Mouse (Mus musculus) hindbrain, postnatal 0 days (tissue): ENCODE data around the gene Lat. TPM values are rescaled to one million over a fixed set of nuclear protein-coding genes. Genes with fewer than 3 reads are reported as not detected.

Source experiments
- ATAC-seq: fragments of 200-750 bp; cut with Nextera tagmentation; 2 replicates; pipeline ENCODE4 v1.8.0; 2017; ENCODE audit warnings: mild to moderate bottlenecking, moderate TSS enrichment, moderate library complexity
- DNase-seq: peaks from one replicate; pipeline ENCODE4 v3.0.0-alpha.2; 2015; ENCODE audit warnings: low spot score
- H3K27ac ChIP-seq: fragments of 300-500 bp; sonication (generic); 2 replicates; pipeline ENCODE4 v1.5.1; 2014; ENCODE audit warnings: mild to moderate bottlenecking
- H3K27me3 ChIP-seq: fragments of 300-500 bp; sonication (generic); 2 replicates; pipeline ENCODE4 v1.6.1; 2014; ENCODE audit warnings: low read length, mixed read lengths; ENCODE audit not compliant: insufficient read depth
- H3K36me3 ChIP-seq: fragments of 300-500 bp; sonication (generic); 2 replicates; pipeline ENCODE4 v1.6.1; 2014; ENCODE audit warnings: low read length, mixed read lengths; ENCODE audit not compliant: insufficient read depth
- H3K4me1 ChIP-seq: fragments of 300-500 bp; sonication (generic); 2 replicates; pipeline ENCODE4 v1.6.1; 2014; ENCODE audit warnings: antibody characterized with exemption, low read length, mixed read lengths; ENCODE audit not compliant: insufficient read depth
- H3K4me2 ChIP-seq: fragments of 300-500 bp; sonication (generic); 2 replicates; pipeline ENCODE4 v1.6.1; 2014; ENCODE audit warnings: low read depth, mild to moderate bottlenecking, low read length, moderate library complexity, mixed read lengths
- H3K4me3 ChIP-seq: fragments of 300-500 bp; sonication (generic); 2 replicates; pipeline ENCODE4 v1.5.1; 2014; ENCODE audit warnings: low read length
- H3K9ac ChIP-seq: fragments of 300-500 bp; sonication (generic); replicated peaks from 2 replicates; pipeline ENCODE4 v1.6.1; 2014; ENCODE audit warnings: mild to moderate bottlenecking, low read length, moderate library complexity, mixed read lengths
- H3K9me3 ChIP-seq: fragments of 300-500 bp; sonication (generic); 2 replicates; pipeline ENCODE4 v1.6.1; 2016; ENCODE audit warnings: low read length, mixed read lengths
- CTCF ChIP-seq: IDR thresholded peaks from 2 replicates; pipeline ENCODE4 v1.5.1; 2016; ENCODE audit warnings: antibody characterized with exemption, control low read depth, low read depth
- WGBS: fragments of 180-500 bp; shearing (Covaris S2); extraction: QIAGEN DNeasy Blood & Tissue Kit; methylation state at CpG from one replicate; pipeline ENCODE4 v1.1.7; 2014; 5-methylcytosine and 5-hydroxymethylcytosine counted together
- polyA plus RNA-seq: library from polyadenylated mRNA; unstranded; fragments of >200 nt; fragmentation: Nextera tagmentation; extraction: Ambion mirVana; gene quantifications from 2 replicates; pipeline ENCODE4 v1.2.1, GENCODE M21; 2015
- total RNA-seq: library from RNA; depleted of rRNA; stranded (reverse); fragments of >200 nt; gene quantifications from 2 replicates; pipeline ENCODE4 v1.2.3, GENCODE M21; 2014

Lat gene
- total and polyA plus RNA-seq, 2 experiments from 2014 or later = 0.37 to 0.96 TPM

DNA sequence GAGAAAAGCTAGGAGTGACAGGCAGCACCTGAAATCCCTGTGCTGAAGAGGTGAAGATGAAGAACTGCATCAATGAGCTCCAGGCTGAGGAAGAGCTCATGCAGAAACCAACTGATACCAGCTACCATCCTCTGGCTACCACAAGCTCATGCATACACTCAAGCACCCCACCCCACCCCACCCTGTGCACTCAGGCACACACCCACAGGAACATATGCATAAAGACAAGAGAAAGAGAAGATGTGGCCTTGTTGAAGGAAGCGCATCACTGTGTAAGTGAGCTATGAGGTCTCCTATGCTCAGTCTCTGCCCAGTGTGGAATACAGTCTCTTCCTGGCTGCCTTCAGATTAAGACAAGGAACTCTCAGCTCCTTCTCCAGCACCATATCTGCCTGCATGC lies 18.8 kb upstream of the Lat start:
- H3K27ac ChIP-seq = no peak overlapping the region
- 97% methylated on average over 1 of the region's 1 CpGs for WGBS
- no peak overlapping the region for H3K4me3 ChIP-seq
- no peak for TF ChIP-seq CTCF
- DNase-seq = no peak
- H3K36me3 ChIP-seq = peaks cover 21% of the 10 kb centered on the region
- H3K9ac ChIP-seq = no peak overlapping the region
- no peaks in the 10 kb centered on the region for H3K27me3 ChIP-seq
- H3K4me2 ChIP-seq = no peak overlapping the region
- H3K4me1 ChIP-seq = no peaks in the 10 kb centered on the region
- H3K9me3 ChIP-seq = no peaks in the 10 kb centered on the region
- no peak for ATAC-seq

DNA sequence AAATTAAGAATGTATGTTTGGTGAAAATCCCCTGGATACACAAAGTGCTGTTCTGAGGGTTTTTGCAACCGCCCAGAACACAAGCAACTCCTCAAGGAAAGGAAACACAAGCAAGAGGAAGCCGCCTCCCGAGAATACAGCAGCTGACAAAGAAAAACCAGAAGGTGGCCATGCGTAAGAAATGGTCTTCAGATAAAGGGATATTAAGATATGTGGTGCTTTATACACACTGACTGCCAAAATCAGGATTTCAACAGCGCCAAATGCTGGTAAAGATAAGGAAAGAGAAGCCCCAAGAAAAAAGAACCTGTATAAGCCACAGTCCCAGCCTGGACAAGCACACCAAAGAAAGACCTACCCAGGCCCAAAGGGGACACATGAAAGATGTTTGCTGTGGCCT lies 14.2 kb upstream of the Lat start:
- TF ChIP-seq CTCF = no peak
- Histone ChIP-seq H3K27me3 (no peaks in the 10 kb centered on the region), H3K9ac (no peak overlapping the region), H3K36me3 (peaks cover 8% of the 10 kb centered on the region; the same call in 1 of the 2 replicates), H3K27ac (no peak overlapping the region), H3K4me3 (no peak overlapping the region), H3K4me1 (no peaks in the 10 kb centered on the region), H3K9me3 (no peaks in the 10 kb centered on the region), H3K4me2 (no peak overlapping the region)
- DNase-seq = no peak
- ATAC-seq = no peak
- 80% methylated on average over 5 of the region's 5 CpGs for WGBS

DNA sequence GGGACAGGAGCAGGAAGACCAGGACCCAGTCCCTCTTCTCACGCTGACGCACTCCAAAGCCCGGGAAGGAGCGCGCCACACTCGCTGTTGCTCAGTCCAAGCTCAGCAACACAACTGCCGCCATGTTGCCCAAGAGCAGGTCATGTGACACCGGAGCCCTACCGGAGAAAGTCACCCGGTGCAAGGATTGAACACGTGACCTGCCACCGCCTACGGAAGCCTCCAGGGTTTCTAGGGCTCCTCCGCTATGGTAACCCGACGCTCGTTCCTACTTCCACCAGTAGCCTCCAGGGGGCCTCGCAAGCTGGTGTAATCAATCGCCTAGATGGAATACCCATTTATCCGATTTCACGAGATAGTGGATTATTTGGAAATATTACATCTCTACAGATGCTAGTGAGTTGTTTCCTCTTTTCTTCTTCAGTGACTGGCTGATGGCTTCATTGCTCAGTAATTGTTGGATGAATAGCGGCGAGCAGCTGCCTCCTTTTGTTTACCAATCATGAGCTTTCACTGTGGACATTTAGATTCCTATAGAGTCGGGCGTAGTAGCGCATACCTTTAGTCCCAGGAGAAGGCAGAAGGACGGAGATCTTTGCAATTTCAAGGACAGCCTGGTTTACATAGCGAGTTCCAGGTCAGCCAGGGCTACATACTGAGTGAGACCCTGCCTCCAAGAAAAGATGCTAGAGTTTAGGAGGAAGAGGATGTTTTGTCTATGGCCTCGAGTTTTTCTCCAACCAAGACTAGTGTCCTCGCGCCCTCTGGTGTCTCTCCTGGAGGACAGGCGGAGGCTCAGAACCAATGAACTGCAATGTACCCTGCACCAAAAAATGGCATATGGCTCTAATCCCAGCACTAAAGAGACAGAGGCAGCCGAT lies 8.1 kb upstream of the Lat start, which contains the start of gene Spns1:
TSS of gene Spns1 (minus strand) at position 173 of the 881 bp plus-strand sequence.
- peaks cover 3% of the 10 kb centered on the region for H3K36me3 ChIP-seq
- peak; percentile 99 for DNase-seq
- peaks cover 8% of the 10 kb centered on the region; the same call in 1 of the 2 replicates for H3K4me1 ChIP-seq
- peak within 1 kb of the TSS; percentile 93 for H3K4me2 ChIP-seq
- H3K9ac ChIP-seq = peak within 1 kb of the TSS; percentile 74
- peak within 1 kb of the TSS; percentile 71 for H3K27ac ChIP-seq
- peak within 1 kb of the TSS; percentile 77 for H3K4me3 ChIP-seq
- H3K27me3 ChIP-seq = no peaks in the 10 kb centered on the region
- H3K9me3 ChIP-seq = no peaks in the 10 kb centered on the region
- peak; percentile 98 for ATAC-seq
- WGBS = under 1% methylated on average over 33 of the region's 33 CpGs
- TF ChIP-seq CTCF = peak; percentile 91

DNA sequence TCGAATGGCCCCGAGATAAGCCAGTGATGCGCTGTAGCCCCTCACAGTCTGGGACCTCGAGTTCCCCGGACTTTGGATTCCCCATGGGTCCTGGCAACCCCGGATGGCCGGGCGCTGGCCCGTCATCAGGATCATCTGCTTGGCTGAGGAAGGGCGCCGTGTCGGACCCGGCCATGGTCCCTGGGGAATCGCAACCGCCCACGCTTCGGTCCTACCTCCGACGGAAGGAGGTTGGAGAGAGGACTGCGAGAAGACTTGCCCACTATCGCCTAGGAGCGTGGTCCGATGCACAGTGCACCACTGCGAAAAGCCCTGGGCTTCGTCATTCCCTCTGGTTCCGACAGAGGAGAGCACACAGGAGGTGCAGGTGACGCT lies 7.5 kb upstream of the Lat start:
- no peaks in the 10 kb centered on the region for H3K27me3 ChIP-seq
- WGBS = 1% methylated on average over 27 of the region's 27 CpGs
- peak overlapping the region; percentile 74 for H3K9ac ChIP-seq
- no peaks in the 10 kb centered on the region for H3K9me3 ChIP-seq
- H3K36me3 ChIP-seq = peaks cover 9% of the 10 kb centered on the region
- peak overlapping the region; percentile 60; the same call in 1 of the 2 replicates for H3K27ac ChIP-seq
- DNase-seq (no peak), ATAC-seq (peak; percentile 71)
- peaks cover 8% of the 10 kb centered on the region; the same call in 1 of the 2 replicates for H3K4me1 ChIP-seq
- H3K4me3 ChIP-seq = peak overlapping the region; percentile 77
- H3K4me2 ChIP-seq = peak overlapping the region; percentile 93
- no peak for TF ChIP-seq CTCF

DNA sequence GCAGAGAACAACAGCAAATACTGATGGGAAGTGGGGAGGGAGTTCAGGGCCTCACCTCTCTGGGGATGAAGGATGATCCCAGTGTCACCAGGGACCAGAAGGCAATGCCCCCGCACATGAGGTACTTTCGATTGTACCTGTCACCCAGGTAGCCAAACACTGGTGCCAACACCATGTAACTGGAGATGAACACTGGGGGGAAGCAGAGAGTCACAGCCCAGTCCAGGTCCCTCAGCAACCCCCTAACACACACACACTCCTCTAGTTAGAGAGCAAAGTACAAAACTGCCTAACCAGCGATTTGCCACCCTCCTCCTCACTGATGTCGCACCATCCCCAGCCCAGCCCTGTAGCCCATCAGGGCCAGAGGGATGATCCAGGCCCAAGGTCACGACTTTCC lies 5.6 kb upstream of the Lat start:
- DNase-seq (no peak), ATAC-seq (no peak)
- no peak overlapping the region for H3K4me3 ChIP-seq
- 77% methylated on average over 5 of the region's 5 CpGs for WGBS
- no peak overlapping the region for H3K9ac ChIP-seq
- H3K4me2 ChIP-seq = no peak overlapping the region
- peaks cover 26% of the 10 kb centered on the region for H3K36me3 ChIP-seq
- no peak overlapping the region for H3K27ac ChIP-seq
- peak; percentile 46 for TF ChIP-seq CTCF
- H3K9me3 ChIP-seq = no peaks in the 10 kb centered on the region
- peaks cover 8% of the 10 kb centered on the region; the same call in 1 of the 2 replicates for H3K4me1 ChIP-seq
- no peaks in the 10 kb centered on the region for H3K27me3 ChIP-seq

DNA sequence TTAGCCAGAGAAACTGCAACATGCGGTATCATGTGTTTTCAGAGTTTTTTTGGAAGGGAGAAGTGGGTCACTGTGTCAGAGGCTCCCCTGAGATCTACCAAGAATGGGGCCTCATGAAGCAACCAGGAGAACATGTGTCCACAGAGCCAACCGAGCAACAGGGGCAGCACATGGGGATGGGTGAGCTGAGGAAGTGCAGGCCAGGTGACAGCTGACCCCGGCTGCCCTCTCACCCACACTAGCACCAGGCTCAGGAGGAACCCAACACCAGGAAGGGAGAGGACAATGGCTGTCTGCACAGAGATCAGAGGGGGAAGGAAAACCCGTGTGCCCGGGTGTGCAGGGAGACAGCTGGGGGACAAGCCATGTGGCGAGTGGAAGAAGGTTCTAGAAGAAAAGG lies 5.2 kb upstream of the Lat start:
- Histone ChIP-seq H3K9me3 (no peaks in the 10 kb centered on the region), H3K4me2 (no peak overlapping the region), H3K27ac (no peak overlapping the region), H3K9ac (no peak overlapping the region), H3K27me3 (no peaks in the 10 kb centered on the region), H3K36me3 (peaks cover 31% of the 10 kb centered on the region), H3K4me1 (peaks cover 8% of the 10 kb centered on the region; the same call in 1 of the 2 replicates), H3K4me3 (no peak overlapping the region)
- DNase-seq (no peak), ATAC-seq (no peak)
- TF ChIP-seq CTCF = no peak
- WGBS = 82% methylated on average over 6 of the region's 6 CpGs

DNA sequence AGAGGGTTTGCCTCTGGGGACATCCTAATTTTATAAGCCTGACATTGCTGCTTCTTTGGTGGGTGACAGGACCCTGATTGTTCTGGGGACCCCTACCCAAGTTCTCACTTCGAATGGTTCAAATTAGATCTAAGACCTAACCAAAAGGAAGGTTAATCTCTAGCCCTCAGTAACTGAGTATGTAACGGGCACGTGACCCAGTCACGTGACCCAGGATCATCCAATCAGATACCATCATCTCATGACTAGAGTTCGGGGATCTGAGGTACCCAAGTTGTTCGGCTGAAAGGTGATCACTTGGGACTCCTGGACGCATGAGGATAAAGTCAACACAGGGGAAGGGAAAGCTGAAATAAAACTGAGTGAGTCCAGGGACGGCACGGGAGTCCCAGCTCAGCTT lies 3.6 kb upstream of the Lat start:
- DNase-seq (no peak), ATAC-seq (no peak)
- peaks cover 8% of the 10 kb centered on the region; the same call in 1 of the 2 replicates for H3K4me1 ChIP-seq
- H3K27me3 ChIP-seq = no peaks in the 10 kb centered on the region
- H3K36me3 ChIP-seq = peaks cover 31% of the 10 kb centered on the region
- H3K27ac ChIP-seq = no peak overlapping the region
- H3K4me3 ChIP-seq = no peak overlapping the region
- H3K4me2 ChIP-seq = no peak overlapping the region
- H3K9ac ChIP-seq = no peak overlapping the region
- WGBS = 83% methylated on average over 9 of the region's 9 CpGs
- TF ChIP-seq CTCF = no peak
- no peaks in the 10 kb centered on the region for H3K9me3 ChIP-seq
